Mouse (Mus musculus): ENCODE data around the gene Ube2u. TPM values are rescaled to one million over a fixed set of nuclear protein-coding genes. Genes with fewer than 3 reads are reported as not detected.

Ube2u gene
- polyA plus RNA-seq, 1 experiment from 2014 or later: 0.08 TPM

GRCm38 (mm10) chr4:100503337-100503736 is 24.7 kb downstream of the Ube2u start:
- no peaks in the 10 kb centered on the region for H3K27me3 ChIP-seq (ENCODE audit: control insufficient read depth, insufficient read depth, low read length)
- no peak for DNase-seq (ENCODE audit: low spot score)

GRCm38 (mm10) chr4:100517646-100518045 is 39.0 kb downstream of the Ube2u start:
- Histone ChIP-seq H3K4me1 (replicated peaks; ENCODE audit: control insufficient read depth, insufficient read depth) (no peaks in the 10 kb centered on the region), H3K36me3 (ENCODE audit: control insufficient read depth, insufficient read depth, low read length) (no peaks in the 10 kb centered on the region), H3K27ac (replicated peaks) (no peak overlapping the region), H3K9ac (ENCODE audit: low read length) (no peak overlapping the region), H3K27me3 (ENCODE audit: control insufficient read depth, insufficient read depth, low read length) (no peaks in the 10 kb centered on the region), H3K4me2 (replicated peaks; ENCODE audit: low read depth) (no peak overlapping the region), H3K4me3 (ENCODE audit: low read depth, low read length) (no peak overlapping the region), H3K9me3 (ENCODE audit: control insufficient read depth, low read length) (no peaks in the 10 kb centered on the region)
- TF ChIP-seq EP300 (optimal IDR thresholded peaks at IDR 0.05) (no peak), CTCF (IDR thresholded peaks at IDR 0.05; ENCODE audit: low read depth) (no peak)
- DNase-seq (ENCODE audit: low spot score) (no peak), ATAC-seq (ENCODE audit: low FRiP score, low TSS enrichment) (no peak)
- WGBS: 80% methylated on average over 2 of the region's 2 CpGs

More at GRCm38 (mm10) chr4:100503337-100503736, 24.7 kb downstream of the Ube2u start:
- H3K4me1 ChIP-seq (replicated peaks; ENCODE audit: control insufficient read depth, insufficient read depth): no peaks in the 10 kb centered on the region
- no peak overlapping the region for H3K9ac ChIP-seq (ENCODE audit: low read length)
- H3K4me3 ChIP-seq (ENCODE audit: low read depth, low read length): no peak overlapping the region
- no peak overlapping the region for H3K27ac ChIP-seq (replicated peaks)
- TF ChIP-seq CTCF (IDR thresholded peaks at IDR 0.05; ENCODE audit: low read depth) (no peak), EP300 (optimal IDR thresholded peaks at IDR 0.05) (no peak)
- 64% methylated on average over 2 of the region's 2 CpGs for WGBS
- no peak for ATAC-seq (ENCODE audit: low FRiP score, low TSS enrichment)
- no peaks in the 10 kb centered on the region for H3K9me3 ChIP-seq (ENCODE audit: control insufficient read depth, low read length)
- no peaks in the 10 kb centered on the region for H3K36me3 ChIP-seq (ENCODE audit: control insufficient read depth, insufficient read depth, low read length)
- no peak overlapping the region for H3K4me2 ChIP-seq (replicated peaks; ENCODE audit: low read depth)

- Histone ChIP-seq H3K4me1 (replicated peaks; ENCODE audit: control insufficient read depth, insufficient read depth) (no peaks in the 10 kb centered on the region), H3K9ac (ENCODE audit: low read length) (no peak overlapping the region), H3K9me3 (ENCODE audit: control insufficient read depth, low read length) (no peaks in the 10 kb centered on the region), H3K27ac (replicated peaks) (no peak overlapping the region), H3K36me3 (ENCODE audit: control insufficient read depth, insufficient read depth, low read length) (no peaks in the 10 kb centered on the region), H3K27me3 (ENCODE audit: control insufficient read depth, insufficient read depth, low read length) (no peaks in the 10 kb centered on the region), H3K4me2 (replicated peaks; ENCODE audit: low read depth) (no peak overlapping the region), H3K4me3 (ENCODE audit: low read depth, low read length) (no peak overlapping the region)
- no peak for TF ChIP-seq EP300 (optimal IDR thresholded peaks at IDR 0.05)
- TF ChIP-seq CTCF (IDR thresholded peaks at IDR 0.05; ENCODE audit: low read depth): no peak
- ATAC-seq (ENCODE audit: low FRiP score, low TSS enrichment) (no peak), DNase-seq (ENCODE audit: low spot score) (no peak)
- 48% methylated on average over 6 of the region's 6 CpGs for WGBS
Observed at GRCm38 (mm10) chr4:100522534-100522933, 43.9 kb downstream of the Ube2u start.

- no peak for DNase-seq (ENCODE audit: low spot score)
Observed at GRCm38 (mm10) chr4:100524741-100525140, 46.1 kb downstream of the Ube2u start.

GRCm38 (mm10) chr4:100526296-100526695 is 47.6 kb downstream of the Ube2u start:
- Histone ChIP-seq H3K36me3 (ENCODE audit: control insufficient read depth, insufficient read depth, low read length) (no peaks in the 10 kb centered on the region), H3K27me3 (ENCODE audit: control insufficient read depth, insufficient read depth, low read length) (no peaks in the 10 kb centered on the region), H3K4me2 (replicated peaks; ENCODE audit: low read depth) (no peak overlapping the region), H3K27ac (replicated peaks) (no peak overlapping the region), H3K9ac (ENCODE audit: low read length) (no peak overlapping the region), H3K4me3 (ENCODE audit: low read depth, low read length) (no peak overlapping the region), H3K9me3 (ENCODE audit: control insufficient read depth, low read length) (no peaks in the 10 kb centered on the region), H3K4me1 (replicated peaks; ENCODE audit: control insufficient read depth, insufficient read depth) (no peaks in the 10 kb centered on the region)
- TF ChIP-seq CTCF (IDR thresholded peaks at IDR 0.05; ENCODE audit: low read depth) (no peak), EP300 (optimal IDR thresholded peaks at IDR 0.05) (no peak)
- ATAC-seq (ENCODE audit: low FRiP score, low TSS enrichment) (no peak), DNase-seq (ENCODE audit: low spot score) (no peak)
- WGBS: 40% methylated on average over 6 of the region's 6 CpGs

More at GRCm38 (mm10) chr4:100524741-100525140, 46.1 kb downstream of the Ube2u start:
- 54% methylated on average over 4 of the region's 4 CpGs for WGBS
- Histone ChIP-seq H3K9me3 (ENCODE audit: control insufficient read depth, low read length) (no peaks in the 10 kb centered on the region), H3K4me3 (ENCODE audit: low read depth, low read length) (no peak overlapping the region), H3K4me1 (replicated peaks; ENCODE audit: control insufficient read depth, insufficient read depth) (no peaks in the 10 kb centered on the region), H3K36me3 (ENCODE audit: control insufficient read depth, insufficient read depth, low read length) (no peaks in the 10 kb centered on the region), H3K4me2 (replicated peaks; ENCODE audit: low read depth) (no peak overlapping the region), H3K9ac (ENCODE audit: low read length) (no peak overlapping the region), H3K27ac (replicated peaks) (no peak overlapping the region), H3K27me3 (ENCODE audit: control insufficient read depth, insufficient read depth, low read length) (no peaks in the 10 kb centered on the region)
- ATAC-seq (ENCODE audit: low FRiP score, low TSS enrichment): no peak
- no peak for TF ChIP-seq CTCF (IDR thresholded peaks at IDR 0.05; ENCODE audit: low read depth)
- no peak for TF ChIP-seq EP300 (optimal IDR thresholded peaks at IDR 0.05)

- Histone ChIP-seq H3K36me3 (ENCODE audit: control insufficient read depth, insufficient read depth, low read length) (no peaks in the 10 kb centered on the region), H3K4me3 (ENCODE audit: low read depth, low read length) (no peak overlapping the region), H3K27ac (replicated peaks) (no peak overlapping the region), H3K9me3 (ENCODE audit: control insufficient read depth, low read length) (no peaks in the 10 kb centered on the region), H3K4me2 (replicated peaks; ENCODE audit: low read depth) (peak overlapping the region; percentile 51), H3K9ac (ENCODE audit: low read length) (no peak overlapping the region), H3K27me3 (ENCODE audit: control insufficient read depth, insufficient read depth, low read length) (no peaks in the 10 kb centered on the region), H3K4me1 (replicated peaks; ENCODE audit: control insufficient read depth, insufficient read depth) (no peaks in the 10 kb centered on the region)
- DNase-seq (ENCODE audit: low spot score) (no peak), ATAC-seq (ENCODE audit: low FRiP score, low TSS enrichment) (no peak)
- 17% methylated on average over 3 of the region's 3 CpGs for WGBS
- TF ChIP-seq CTCF (IDR thresholded peaks at IDR 0.05; ENCODE audit: low read depth) (no peak), EP300 (optimal IDR thresholded peaks at IDR 0.05) (no peak)
Observed at GRCm38 (mm10) chr4:100527086-100527485, 48.4 kb downstream of the Ube2u start.
